Mouse (Mus musculus) erythroid progenitor cell, adult 5-6 weeks (primary cell): ENCODE data around the gene Nlrp4c. TPM values are rescaled to one million over a fixed set of nuclear protein-coding genes. Genes with fewer than 3 reads are reported as not detected.
"Not testable (repeated sequence)": the region's sequence is repeated elsewhere in the genome, so short reads cannot be mapped to it uniquely, and the experiment has no call there.

Experiments
- ATAC-seq: replicated peaks from 2 replicates; pipeline ENCODE4 v1.8.0; 2016; ENCODE audit warnings: moderate number of reproducible peaks, mild to moderate bottlenecking, moderate TSS enrichment, inconsistent platforms; ENCODE audit not compliant: poor library complexity, low FRiP score, severe bottlenecking
- total RNA-seq, 2 experiments: library from RNA; stranded (forward) in 1 of 2; stranded (reverse) in 1 of 2; fragments of 150-400 nt in 1 of 2; fragments of 186-747, 209-891 nt in 1 of 2; gene quantifications; 2 replicates each; pipeline versions ENCODE4 v1.2.3 to v1.2.4; 2015 to 2017; ENCODE audit warnings: low replicate concordance in 2 of 2

Gene Nlrp4c
- total RNA-seq (2015; ENCODE audit: low replicate concordance) (not detected in 2 replicates), total RNA-seq (2017; ENCODE audit: low replicate concordance) (not detected in 2 replicates)

- ATAC-seq = no peak
Observed at GRCm38 (mm10) chr7:6044861-6045260, at the start of gene Nlrp4c. Gene Nlrp4c, plus strand, starts transcription at chr7:6045161.

GRCm38 (mm10) chr7:6010910-6011309, 34.1 kb upstream of the Nlrp4c start, which contains the start of gene Vmn1r65:
Gene Vmn1r65, minus strand, starts transcription at chr7:6011010.
- no peak for ATAC-seq

GRCm38 (mm10) chr7:6119501-6119900, 74.5 kb downstream of the Nlrp4c start:
- ATAC-seq = no peak

DNA sequence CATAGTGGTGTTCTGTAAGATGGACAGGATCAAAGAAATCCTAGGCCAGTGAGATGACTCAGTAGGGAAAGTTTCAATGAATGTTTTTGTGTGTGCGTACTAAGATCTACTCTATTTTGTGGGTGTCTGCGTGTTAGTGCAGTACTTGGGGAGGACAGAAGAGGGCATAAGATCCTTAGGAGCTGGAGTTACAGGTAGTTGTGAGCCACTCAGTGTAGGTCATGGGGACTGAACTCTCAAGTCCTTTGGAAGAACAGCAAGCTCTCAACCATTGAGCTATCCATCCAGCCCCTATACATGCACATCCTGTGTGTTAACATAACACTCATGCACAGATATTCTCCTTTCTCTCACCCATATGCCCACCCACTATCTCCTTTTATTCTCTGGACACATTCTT, 75.1 kb downstream of the Nlrp4c start:
- ATAC-seq = not testable (repeated sequence)

DNA sequence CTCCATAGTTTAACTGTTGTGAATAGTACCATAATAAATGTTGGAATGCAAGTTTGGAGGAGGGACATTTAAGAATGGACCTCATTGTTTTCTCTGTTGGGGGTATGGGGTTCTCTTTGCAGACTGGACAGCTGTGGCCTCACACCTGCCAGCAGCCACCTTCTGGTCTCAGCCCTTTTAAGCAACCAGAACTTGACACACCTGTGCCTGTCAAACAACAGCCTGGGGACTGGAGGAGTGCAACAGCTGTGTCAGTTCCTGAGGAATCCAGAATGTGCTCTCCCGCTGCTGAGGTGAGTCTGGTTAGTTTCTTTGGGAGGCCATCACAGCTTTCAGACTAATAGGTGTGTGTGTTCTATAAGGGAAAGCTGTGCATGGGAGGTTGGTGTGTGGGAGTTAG, 76.2 kb downstream of the Nlrp4c start:
- ATAC-seq = not testable (repeated sequence)

GRCm38 (mm10) chr7:6126690-6127448, 81.9 kb downstream of the Nlrp4c start:
- ATAC-seq = peak; percentile 60; the same call in 1 of the 2 replicates

- ATAC-seq = no peak
Observed at GRCm38 (mm10) chr7:6130346-6130745, 85.4 kb downstream of the Nlrp4c start.

DNA sequence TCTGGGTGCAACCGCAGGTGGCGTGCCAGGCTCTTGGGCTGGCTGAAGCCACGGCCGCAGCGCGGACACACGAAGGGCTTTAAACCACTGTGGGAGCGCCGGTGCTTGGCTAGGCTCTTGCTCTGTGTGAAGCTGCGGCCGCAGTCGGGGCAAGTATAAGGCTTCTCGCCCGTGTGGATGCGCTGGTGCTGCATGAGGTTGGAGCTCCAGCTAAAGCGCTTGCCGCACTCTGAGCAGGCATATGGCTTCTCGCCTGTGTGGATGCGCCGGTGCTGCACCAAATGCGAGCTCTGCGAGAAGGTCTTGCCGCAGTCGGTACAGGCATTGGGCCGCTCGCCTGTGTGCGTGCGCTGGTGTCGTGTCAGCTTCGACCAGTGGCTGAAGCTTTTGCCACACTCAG, 87.7 kb downstream of the Nlrp4c start:
- ATAC-seq = no peak

DNA sequence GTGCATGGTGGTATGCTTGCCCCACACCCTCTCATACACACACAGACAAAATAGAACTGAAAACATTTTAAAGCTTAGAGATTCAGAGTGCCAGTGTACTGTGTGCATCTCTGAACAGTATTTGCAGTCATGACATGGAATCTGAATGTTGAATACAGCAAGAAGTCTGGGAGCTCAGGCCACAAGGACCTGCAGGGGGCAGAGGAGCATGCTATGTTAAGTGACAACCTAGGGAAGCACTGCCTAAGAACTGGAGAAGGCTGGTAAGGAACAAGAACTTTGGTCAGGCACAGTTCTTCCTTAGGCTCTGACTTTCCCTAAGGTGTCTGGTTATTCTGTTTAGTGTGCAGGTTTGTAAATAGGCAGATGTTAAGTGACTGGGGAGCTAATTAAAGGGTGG, 91.5 kb downstream of the Nlrp4c start:
- no peak for ATAC-seq

GRCm38 (mm10) chr7:6139295-6139694, 94.3 kb downstream of the Nlrp4c start:
- no peak for ATAC-seq

GRCm38 (mm10) chr7:6143991-6144531, 99.1 kb downstream of the Nlrp4c start:
- no peak for ATAC-seq

DNA sequence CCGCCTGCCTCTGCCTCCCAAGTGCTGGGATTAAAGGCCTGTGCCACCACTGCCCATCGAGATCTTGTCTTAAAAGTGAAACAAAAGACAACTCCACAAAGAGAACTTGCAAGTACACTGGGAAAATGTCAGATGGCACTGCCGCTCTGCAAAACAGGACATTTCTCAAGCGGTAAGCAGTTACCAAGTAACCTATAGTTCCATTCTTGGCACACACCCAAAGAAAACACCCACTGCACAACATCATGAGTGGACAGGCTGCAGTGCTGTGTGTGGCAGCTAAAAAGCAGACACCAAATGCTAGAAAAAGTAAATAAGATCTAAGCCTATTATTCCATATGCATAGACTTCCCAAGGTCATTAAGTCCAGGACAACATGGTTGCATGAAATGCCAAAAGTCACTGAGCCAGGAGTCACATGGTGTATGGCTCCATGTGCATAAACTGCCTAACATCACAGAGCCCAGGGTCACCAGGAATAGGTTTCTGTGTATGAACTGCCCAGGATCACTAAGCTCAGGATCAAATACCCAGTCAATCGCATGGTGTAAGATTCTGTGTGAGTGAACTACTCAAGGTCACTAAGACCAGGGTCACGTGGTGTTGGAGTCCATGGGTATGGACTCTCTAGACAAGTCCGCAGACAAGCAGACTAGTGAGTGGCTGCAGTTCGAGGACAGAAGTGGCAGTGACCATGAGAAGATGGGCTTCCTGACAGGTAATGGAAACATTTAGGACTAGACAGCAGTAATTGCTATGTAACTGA, 100.6 kb downstream of the Nlrp4c start:
- no peak for ATAC-seq

- ATAC-seq = no peak
Observed at GRCm38 (mm10) chr7:6146194-6146981, 101.4 kb downstream of the Nlrp4c start.

- 0 out of 2 replicates have a peak, but pooled peaks have one; percentile 16 for ATAC-seq
Observed at GRCm38 (mm10) chr7:6146982-6147325, 102.0 kb downstream of the Nlrp4c start.

DNA sequence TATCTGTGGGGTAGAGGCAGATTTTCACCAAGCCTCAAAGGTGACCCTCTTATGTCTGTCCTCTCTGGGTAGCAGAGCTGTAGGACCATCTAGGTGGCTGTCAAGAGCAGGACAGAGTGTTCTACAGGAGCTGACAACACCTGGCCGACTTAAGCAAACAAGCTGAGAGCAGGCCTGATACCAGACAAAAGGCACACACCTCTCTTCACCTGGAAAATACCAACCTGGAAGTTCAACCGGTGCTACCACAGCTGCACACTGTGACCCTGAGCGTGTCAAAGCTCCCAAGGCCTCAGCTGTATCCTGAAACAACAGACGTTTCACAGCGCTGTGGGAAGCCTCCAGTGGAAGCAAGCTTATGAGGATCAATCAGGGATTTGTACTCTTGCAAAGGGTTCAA, 102.7 kb downstream of the Nlrp4c start:
- ATAC-seq = no peak

GRCm38 (mm10) chr7:6151266-6151665, 106.3 kb downstream of the Nlrp4c start:
- no peak for ATAC-seq

GRCm38 (mm10) chr7:6152036-6152435, 107.1 kb downstream of the Nlrp4c start:
- ATAC-seq = no peak

DNA sequence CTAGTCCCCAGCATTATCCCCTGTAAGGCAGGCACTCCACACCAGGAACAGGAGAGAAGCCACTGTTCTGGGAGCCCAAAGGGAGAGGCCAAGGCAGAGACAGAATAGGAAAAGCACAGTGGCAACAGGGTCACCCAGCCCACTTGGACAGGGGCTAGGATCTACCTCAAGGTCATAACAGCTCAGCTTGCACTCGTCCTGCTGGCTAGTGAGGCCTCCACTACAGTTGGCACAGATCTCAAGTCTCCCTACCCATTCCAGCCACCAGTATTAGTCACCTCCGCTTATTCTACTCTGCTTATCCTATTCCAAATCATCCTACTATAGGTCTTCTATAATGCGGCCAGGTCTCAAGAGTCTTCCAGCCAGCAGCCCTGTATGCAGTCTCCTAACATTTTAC, 108.2 kb downstream of the Nlrp4c start:
- no peak for ATAC-seq

DNA sequence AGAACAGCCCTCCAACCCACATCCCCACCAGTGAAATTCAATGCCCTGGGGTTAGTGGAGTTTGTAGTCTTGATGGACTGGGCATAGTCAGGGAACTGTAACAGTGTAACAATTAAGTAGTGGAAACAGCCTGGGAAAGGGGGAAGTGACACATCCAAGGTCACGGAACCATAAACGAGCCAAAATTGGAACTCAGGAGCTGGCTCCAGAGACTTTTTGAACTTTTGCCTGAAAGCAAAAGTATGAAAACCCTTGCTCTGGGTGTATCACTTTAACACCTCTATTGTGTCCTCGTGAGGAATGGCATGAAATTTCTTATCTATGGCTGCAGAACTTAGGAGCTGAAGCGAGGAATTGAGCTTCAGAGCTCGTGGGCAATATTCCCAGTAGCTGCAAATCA, 109.2 kb downstream of the Nlrp4c start:
- no peak for ATAC-seq
